Mouse (Mus musculus) layer of hippocampus, postnatal 36 days (tissue): ENCODE data around the gene Prickle2. TPM values are rescaled to one million over a fixed set of nuclear protein-coding genes. Genes with fewer than 3 reads are reported as not detected.

Experiments
- DNase-seq, 2 experiments: peaks; one replicate each; pipeline ENCODE4 v3.0.0; 2022
- total RNA-seq, 2 experiments: library from RNA; stranded (reverse); gene quantifications; 2 replicates each; pipeline ENCODE4 v1.2.3; 2021

Prickle2 gene
- total RNA-seq, 2 experiments from 2014 or later: 199 to 212 TPM

GRCm38 (mm10) chr6:92370896-92371295, 335.1 kb downstream of the Prickle2 start:
- no peak for DNase-seq

- no peak for DNase-seq
Observed at GRCm38 (mm10) chr6:92347278-92348028, 358.5 kb downstream of the Prickle2 start.

GRCm38 (mm10) chr6:92346729-92347128, 359.2 kb downstream of the Prickle2 start:
- no peak for DNase-seq

GRCm38 (mm10) chr6:92345151-92345550, 360.8 kb downstream of the Prickle2 start:
- no peak for DNase-seq

GRCm38 (mm10) chr6:92344588-92344987, 361.4 kb downstream of the Prickle2 start:
- DNase-seq: no peak

Other genes starting within 250 kb of the Prickle2 start
- gene A730049H05Rik, start 110.3 kb upstream of the Prickle2 start, total RNA-seq: under 1 TPM; 0.15 to 0.23 TPM
- gene Gm15737, start 163.2 kb upstream of the Prickle2 start, total RNA-seq: not detected
- gene Adamts9, start 237.3 kb upstream of the Prickle2 start, total RNA-seq: 10 to 100 TPM in 1 of 2 experiments, 1 to 10 TPM in 1; 8.9 to 10.3 TPM